Mouse (Mus musculus) stomach, postnatal 0 days (tissue): ENCODE data around the gene Grwd1.

ENCODE experiments used
- CTCF ChIP-seq: IDR thresholded peaks from 2 replicates; pipeline ENCODE4 v1.5.1; 2016; ENCODE audit warnings: antibody characterized with exemption, low read depth, mild to moderate bottlenecking, moderate library complexity
- EP300 ChIP-seq: optimal IDR thresholded peaks from 2 replicates; pipeline ENCODE3; 2016; ENCODE audit warnings: antibody characterized with exemption

- TF ChIP-seq CTCF (no peak), EP300 (no peak)
Observed at GRCm38 (mm10) chr7:45797661-45798510, 32.9 kb downstream of the Grwd1 start.
